Mouse (Mus musculus) adrenal gland, postnatal 10 days (tissue): ENCODE measurements around the gene Egf. TPM values are rescaled to one million over a fixed set of nuclear protein-coding genes. Genes with fewer than 3 reads are reported as not detected.

Experiments used
- DNase-seq: peaks from one replicate; pipeline ENCODE4 v3.0.0; 2021; ENCODE audit warnings: mixed read lengths
- microRNA-seq: library from miRNA; unstranded; fragments of <30 nt; microRNA quantifications from one replicate; pipeline ENCODE4 v1.2.0, GENCODE M21; 2021
- total RNA-seq, 2 experiments: library from RNA; stranded (reverse); gene quantifications; 2 replicates each; pipeline ENCODE4 v1.2.3; 2021

Gene Egf
- total RNA-seq, 2 experiments from 2014 or later, result 0.69 to 3.2 TPM

DNA sequence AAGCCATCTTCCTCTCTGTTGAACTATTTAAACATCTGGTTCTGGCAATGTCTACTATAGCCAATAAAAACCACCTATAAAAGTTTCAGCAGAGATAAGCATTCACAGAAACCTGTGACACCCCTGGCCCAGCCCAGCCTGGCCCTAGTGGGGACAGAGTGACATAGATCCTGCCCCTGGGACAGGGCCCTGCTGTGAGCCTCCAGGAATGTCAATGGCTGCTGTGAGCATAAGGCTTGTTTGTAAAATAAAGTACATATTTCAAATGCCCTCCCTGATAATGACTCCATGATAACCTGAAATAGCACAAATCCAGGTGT is 104.9 kb downstream of the Egf start:
- DNase-seq, result no peak

DNA sequence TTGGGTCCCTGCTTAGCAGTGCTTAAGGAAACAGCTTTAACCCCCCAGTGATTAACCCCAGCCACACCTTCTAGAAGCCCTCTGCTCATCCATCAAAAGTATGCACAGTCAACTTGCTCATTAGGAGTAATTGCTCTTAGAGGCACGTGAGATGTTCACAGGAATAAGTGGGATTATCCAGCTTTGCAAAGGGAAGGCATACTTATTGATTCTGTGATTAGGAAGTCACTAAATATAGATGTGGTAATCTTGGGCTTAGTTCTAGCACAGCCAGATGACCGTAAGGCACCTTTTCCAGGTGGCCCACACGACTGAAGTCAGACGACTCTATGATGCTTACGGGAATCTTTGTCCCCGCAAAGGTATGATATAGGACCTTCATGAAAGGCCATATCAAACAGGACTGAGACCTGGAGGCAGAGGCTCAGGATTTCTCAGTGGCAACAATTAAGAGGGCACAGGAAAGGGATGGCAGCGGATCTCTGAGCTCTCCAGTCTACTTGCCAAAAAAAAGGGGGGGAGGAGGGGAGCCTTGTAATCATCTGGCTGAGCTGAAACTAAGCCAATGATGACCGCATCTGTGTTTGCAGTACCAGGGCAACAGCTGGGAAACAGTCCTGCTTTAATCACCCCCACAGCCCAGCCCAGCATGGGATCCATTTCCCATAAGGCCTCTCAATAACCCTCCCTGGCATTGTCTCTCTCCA is 105.4 kb downstream of the Egf start:
- DNase-seq, result peak; percentile 28

DNA sequence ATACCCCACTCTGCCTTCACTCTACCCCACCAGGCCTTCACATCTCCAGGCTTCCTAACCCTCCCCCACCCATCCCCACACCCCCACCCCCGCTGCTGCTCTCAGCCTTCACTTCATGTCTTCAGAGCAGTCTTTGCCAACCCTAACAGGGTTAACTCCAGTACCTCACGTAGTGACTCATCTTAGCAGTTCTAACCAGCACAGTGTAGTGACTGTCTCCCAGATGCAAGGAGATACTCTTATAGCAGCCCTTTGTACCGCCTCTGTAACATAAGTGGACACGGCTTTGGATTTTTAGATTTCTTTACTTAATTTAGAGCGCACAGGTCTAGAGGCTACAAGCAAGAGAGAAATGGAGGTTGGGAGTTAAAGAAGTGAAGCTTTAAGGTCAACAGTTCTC is 106.5 kb downstream of the Egf start:
- no peak for DNase-seq

DNA sequence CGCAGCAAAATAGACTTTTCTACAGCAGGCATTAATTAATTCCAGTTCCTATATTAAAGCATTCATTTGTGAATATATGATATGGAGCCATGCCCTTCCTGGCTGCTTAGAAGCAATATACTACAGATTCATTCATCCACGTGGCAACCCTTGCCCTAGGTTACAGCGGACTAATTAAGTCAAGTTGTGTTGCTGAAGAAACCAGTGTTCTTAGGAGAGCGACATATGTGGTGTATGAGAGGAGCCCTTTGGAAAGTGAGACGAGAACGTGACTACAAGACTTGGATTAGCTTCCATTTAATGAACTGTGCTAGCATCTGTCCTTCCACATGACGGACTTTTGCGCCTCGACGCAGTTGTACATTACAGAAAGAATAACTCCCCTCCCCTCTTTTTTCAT is 107.8 kb downstream of the Egf start:
- no peak for DNase-seq

DNA sequence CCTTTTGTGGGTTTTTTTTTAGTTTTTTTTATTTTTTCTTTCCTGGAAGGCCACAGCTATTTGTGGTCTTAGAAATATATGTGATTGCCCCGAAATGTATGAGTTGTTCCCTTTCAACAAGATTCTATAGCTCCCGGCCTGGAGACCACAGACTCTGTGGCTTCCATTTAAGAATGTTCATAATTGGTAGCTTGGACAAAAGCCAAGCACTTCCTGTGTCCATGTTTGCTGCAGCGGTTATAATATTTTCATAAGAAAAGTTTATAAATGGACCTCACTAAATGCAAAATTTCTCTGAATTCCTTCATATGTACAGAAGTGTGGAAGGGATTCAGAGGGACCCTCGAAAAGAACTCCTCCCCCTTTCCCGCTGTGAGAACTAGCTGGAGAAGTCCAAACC is 108.3 kb downstream of the Egf start:
- DNase-seq, result no peak

DNA sequence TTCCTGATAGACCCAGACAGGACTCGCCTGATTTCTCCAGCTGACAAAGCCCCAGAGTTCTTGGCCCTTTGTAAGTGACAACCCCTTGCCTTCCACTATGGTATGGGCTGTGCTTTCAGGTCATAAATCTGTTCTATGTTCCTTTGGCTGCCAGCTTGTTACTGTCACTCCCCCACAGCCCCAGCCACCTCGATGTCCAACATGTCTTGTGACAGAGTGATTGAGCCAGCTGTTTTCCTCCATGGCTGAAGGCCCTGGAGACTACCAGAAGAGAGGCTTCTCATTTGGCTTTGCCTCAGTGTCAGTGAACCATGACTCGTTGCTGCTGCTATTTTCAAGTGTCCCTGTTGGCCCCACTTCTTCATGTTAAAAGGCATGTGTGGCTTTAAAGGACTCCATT is 109.7 kb downstream of the Egf start:
- DNase-seq, result no peak

DNA sequence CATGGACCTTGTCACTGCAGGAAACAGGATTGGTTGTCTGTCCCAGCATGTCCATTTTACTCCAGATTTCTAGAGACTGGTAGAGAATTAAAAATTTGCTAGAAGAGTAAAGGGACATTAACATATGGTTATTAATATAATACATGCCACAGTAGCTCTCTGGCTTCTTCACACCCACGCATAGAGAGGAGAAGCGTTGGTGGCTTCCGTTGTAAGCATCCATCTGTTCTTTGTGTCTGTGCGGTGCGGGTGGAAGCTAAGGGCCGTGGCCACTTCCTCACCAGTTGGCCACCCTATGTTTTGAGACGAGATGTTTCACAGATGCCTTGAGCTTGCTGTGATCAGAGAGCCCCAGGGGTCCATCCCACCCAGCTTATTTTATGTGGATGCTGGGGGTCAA is 113.5 kb downstream of the Egf start:
- DNase-seq, result no peak

DNA sequence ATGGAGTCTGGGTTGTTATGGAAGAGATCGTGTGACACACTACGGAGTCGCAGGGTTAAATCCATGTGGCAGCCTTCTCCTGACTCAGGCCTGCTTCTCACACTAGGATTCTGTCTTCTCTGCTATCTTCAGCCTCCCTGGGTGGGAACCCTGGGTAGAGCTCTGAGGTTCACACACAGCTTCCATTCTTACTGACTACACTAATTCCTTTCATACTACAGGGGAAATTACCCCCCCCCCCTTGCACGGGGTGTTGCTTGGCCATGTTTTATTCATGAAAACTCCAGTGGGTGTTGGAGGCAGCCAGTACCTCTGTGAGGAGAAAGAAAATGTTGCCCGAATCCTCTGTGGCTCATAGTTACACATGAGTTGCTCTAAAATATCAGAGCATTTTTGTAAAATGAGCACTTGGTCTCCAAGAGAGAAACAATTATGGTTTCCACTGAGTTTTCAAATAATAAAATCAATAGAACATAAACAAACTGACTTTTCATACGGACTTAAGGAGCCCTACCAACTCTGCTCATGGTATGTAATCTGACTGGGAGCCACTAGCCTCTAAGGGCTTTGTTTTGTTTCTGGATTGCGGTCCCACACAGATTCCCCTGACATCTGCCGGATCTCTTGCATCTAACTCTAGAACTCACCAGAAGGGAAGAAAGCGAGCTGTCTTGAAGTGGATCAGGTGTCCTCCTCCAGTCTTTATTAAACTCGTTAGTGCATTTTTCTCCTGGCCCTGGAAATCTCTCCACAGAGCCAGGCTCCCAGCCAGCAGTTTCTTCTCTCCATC is 114.7 kb downstream of the Egf start:
- no peak for DNase-seq

DNA sequence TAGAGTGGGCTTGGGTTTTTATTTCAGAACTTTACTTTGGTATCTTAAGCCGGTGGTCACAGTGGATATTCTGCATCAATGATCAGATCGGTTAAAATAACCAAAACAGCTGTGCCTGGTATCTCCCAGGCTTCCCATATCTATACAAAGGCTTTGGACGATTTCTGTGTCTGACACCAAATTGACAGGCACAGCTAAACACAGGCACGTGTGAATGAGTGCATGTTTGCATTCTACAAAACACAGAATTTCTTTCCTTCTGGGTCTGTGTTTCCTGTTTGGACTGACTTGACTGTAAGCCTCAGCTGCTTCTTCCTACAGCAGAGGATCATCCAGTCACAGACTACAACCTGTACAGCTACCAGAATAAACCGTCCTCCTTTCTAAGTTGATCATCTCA is 115.4 kb downstream of the Egf start:
- no peak for DNase-seq

DNA sequence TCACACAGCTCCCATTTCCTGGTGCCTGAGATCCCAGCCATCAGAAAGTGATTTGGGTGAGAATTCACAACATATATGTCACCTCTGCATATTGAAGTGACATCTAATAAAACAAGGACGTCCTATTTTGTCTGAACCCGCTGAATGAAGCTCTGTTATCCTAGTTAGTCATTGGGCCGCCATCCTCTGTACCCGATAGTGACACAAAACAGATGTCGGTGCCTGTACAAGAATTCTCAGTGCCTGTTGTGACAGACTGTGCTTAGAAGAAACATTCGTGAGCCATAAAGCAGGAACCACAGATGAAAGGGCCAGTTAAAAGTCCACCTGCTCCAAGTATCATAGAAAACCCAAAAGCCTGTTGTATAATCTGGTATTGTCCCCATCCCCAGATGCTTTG is 117.7 kb downstream of the Egf start:
- no peak for DNase-seq

DNA sequence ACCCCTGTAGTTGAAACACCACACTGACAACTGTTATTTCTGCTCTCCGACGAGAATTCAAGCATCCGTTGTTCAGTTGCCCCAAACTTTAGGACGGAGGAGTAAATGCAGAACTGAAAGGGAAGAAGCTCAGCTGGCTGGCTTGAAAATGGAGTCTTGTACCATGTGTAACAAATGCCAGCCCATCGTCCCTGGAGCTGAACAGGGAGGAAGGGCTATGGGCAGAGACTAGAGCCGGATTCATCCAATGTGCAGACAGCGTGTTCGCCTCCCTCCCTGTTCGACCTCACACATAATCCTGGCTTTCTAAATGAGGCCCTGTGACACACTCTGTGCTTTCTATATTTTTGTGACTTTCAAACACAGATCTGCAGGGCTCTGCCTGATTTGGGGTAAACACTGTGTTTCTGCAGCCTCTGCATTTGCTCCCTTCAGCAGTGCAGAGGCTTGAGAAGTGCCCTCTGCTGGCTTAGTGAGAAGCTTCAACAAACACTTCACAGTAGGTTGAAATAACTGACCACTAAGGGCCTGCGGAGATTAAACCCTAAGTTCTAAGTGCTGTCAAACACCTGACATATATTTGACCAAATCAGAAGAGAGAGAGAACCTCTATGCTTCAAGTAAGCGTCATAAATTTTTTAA is 120.7 kb downstream of the Egf start:
- peak; percentile 24 for DNase-seq

DNA sequence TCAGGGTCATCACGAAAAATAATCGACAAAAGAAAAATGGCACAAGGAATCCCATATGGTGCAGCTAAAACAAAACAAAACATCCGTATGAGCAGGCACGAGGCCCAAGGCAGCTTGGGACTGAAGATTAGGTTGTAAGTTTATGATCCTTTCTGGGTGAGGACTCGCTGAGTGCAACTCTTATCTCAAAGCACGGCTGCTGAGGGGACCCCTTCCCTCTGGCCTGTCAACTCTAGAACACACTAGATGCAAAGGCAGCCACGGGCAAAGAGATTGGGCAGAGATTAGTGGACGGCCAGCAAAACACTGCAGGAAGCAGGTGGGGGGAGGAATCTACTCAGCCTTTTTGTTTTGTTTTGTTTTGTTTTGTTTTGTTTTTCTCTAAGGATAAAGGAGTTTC is 121.6 kb downstream of the Egf start:
- DNase-seq, result no peak

DNA sequence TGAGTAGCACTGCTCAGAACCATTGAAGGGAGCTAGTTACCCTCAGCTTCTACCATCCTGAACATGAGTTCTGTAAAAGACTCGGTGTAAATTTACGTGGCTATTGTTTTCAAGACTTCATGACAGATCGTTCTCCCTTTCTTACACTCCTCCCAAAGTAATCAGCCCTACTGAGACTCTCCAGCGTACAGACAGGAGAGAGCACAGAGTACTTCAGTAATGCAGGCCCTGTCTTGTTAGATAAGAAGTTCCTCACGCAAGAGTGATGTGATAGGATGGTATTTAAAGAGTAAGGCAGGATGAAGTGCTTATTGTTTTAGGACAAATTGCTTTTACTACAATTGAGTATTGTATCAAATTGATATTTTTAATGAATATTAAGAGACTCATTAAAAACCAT is 123.3 kb downstream of the Egf start:
- no peak for DNase-seq

DNA sequence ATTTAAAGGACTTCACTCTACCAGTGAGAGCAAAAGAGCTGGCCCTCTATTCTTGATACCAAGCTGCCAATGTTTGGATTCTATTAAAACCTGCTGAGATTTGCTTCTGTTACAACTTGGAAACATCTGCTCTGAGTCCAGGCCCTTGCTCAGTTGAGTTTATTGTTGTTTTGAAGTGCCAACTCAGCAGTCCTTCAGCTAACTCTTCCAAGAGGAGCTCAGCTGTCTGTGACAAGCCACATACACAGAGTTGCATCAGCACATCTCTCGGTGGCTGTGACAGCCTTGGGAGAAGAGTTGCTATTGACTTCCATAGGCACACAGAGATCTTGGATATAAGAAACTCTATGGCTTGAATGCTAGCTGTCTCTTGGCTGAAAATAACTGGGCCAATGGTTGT is 124.1 kb downstream of the Egf start:
- DNase-seq, result no peak

Small RNA genes lying within 50 kb of the gene (microRNA-seq; reads per million reads assigned to microRNA genes)
- not detected for gene Gm24515

Other genes starting within 250 kb of the Egf start
- gene Elovl6, start 223.0 kb downstream of the Egf start, total RNA-seq, result 10 to 100 TPM; 36.3 to 48.3 TPM
- gene Lrit3, start 48.7 kb upstream of the Egf start, total RNA-seq, result not detected
- under 1 TPM in 1 of 2 experiments, not detected in 1; 0.27 TPM for gene Rrh, start 67.3 kb upstream of the Egf start, total RNA-seq
- gene Gar1, start 76.1 kb upstream of the Egf start, total RNA-seq, result 10 to 100 TPM; 57.0 to 65.8 TPM
- gene Cfi, start 80.6 kb upstream of the Egf start, total RNA-seq, result 100 to 1,000 TPM in 1 of 2 experiments, 10 to 100 TPM in 1; 47.0 to 127 TPM
- gene Pla2g12a, start 123.3 kb upstream of the Egf start, total RNA-seq, result 10 to 100 TPM; 54.1 to 58.0 TPM
- gene Casp6, start 146.1 kb upstream of the Egf start, total RNA-seq, result 10 to 100 TPM; 35.3 to 39.9 TPM
- 1 to 10 TPM; 7.7 to 9.6 TPM for gene Mcub, start 214.9 kb upstream of the Egf start, total RNA-seq